Mouse (Mus musculus) lung, postnatal 4 days (tissue): ENCODE data around the gene Tns3.

Experiments
- DNase-seq, 2 experiments: peaks; one replicate each; pipeline ENCODE4 v3.0.0; 2021

Gene Tns3

GRCm38 (mm10) chr11:8610456-8610855, 53.9 kb downstream of the Tns3 start:
- DNase-seq, result no peak

- no peak for DNase-seq
Observed at GRCm38 (mm10) chr11:8609873-8610272, 54.5 kb downstream of the Tns3 start.

GRCm38 (mm10) chr11:8607123-8607522, 57.2 kb downstream of the Tns3 start:
- no peak for DNase-seq

- DNase-seq, result no peak
Observed at GRCm38 (mm10) chr11:8604789-8605569, 59.4 kb downstream of the Tns3 start.

GRCm38 (mm10) chr11:8602606-8603005, 61.7 kb downstream of the Tns3 start:
- no peak for DNase-seq

- no peak for DNase-seq
Observed at GRCm38 (mm10) chr11:8601411-8601821, 62.9 kb downstream of the Tns3 start.

- DNase-seq, result no peak
Observed at GRCm38 (mm10) chr11:8595642-8596041, 68.7 kb downstream of the Tns3 start.

GRCm38 (mm10) chr11:8593172-8593571, 71.2 kb downstream of the Tns3 start:
- no peak for DNase-seq

GRCm38 (mm10) chr11:8591271-8591670, 73.1 kb downstream of the Tns3 start:
- no peak for DNase-seq

GRCm38 (mm10) chr11:8589226-8589905, 75.0 kb downstream of the Tns3 start:
- DNase-seq, result peak; percentile 56 to 62

- DNase-seq, result no peak
Observed at GRCm38 (mm10) chr11:8587941-8588340, 76.4 kb downstream of the Tns3 start.

- no peak for DNase-seq
Observed at GRCm38 (mm10) chr11:8586996-8587644, 77.2 kb downstream of the Tns3 start.

GRCm38 (mm10) chr11:8586374-8586773, 78.0 kb downstream of the Tns3 start:
- DNase-seq, result no peak

- DNase-seq, result no peak
Observed at GRCm38 (mm10) chr11:8585686-8586085, 78.6 kb downstream of the Tns3 start.

GRCm38 (mm10) chr11:8584925-8585324, 79.4 kb downstream of the Tns3 start:
- no peak for DNase-seq

- DNase-seq, result no peak
Observed at GRCm38 (mm10) chr11:8584307-8584706, 80.0 kb downstream of the Tns3 start.

GRCm38 (mm10) chr11:8583137-8583536, 81.2 kb downstream of the Tns3 start:
- DNase-seq, result no peak

GRCm38 (mm10) chr11:8582101-8582920, 82.0 kb downstream of the Tns3 start:
- DNase-seq, result no peak

- peak; percentile 39 to 63 for DNase-seq
Observed at GRCm38 (mm10) chr11:8579789-8580188, 84.5 kb downstream of the Tns3 start.

GRCm38 (mm10) chr11:8575217-8576180, 88.8 kb downstream of the Tns3 start:
- DNase-seq, result no peak

- DNase-seq, result no peak
Observed at GRCm38 (mm10) chr11:8574562-8574961, 89.8 kb downstream of the Tns3 start.

- no peak for DNase-seq
Observed at GRCm38 (mm10) chr11:8572762-8573161, 91.6 kb downstream of the Tns3 start.
